Mouse (Mus musculus) erythroblast, embryonic 14.5 days (primary cell): ENCODE measurements around the gene Csf2rb2.

Experiments used
- GATA1 ChIP-seq: IDR thresholded peaks from 2 replicates; pipeline ENCODE4 v1.6.1; 2012; ENCODE audit warnings: low read length, inconsistent platforms, mixed read lengths
- TAL1 ChIP-seq: IDR thresholded peaks from 3 replicates; pipeline ENCODE4 v1.6.1; 2012; ENCODE audit warnings: low read length, inconsistent platforms, mixed read lengths

GRCm38 (mm10) chr15:78334380-78334779 lies 28.9 kb upstream of the Csf2rb2 start:
- TF ChIP-seq GATA1 (no peak), TAL1 (no peak)
